In the genomic region with DNA sequence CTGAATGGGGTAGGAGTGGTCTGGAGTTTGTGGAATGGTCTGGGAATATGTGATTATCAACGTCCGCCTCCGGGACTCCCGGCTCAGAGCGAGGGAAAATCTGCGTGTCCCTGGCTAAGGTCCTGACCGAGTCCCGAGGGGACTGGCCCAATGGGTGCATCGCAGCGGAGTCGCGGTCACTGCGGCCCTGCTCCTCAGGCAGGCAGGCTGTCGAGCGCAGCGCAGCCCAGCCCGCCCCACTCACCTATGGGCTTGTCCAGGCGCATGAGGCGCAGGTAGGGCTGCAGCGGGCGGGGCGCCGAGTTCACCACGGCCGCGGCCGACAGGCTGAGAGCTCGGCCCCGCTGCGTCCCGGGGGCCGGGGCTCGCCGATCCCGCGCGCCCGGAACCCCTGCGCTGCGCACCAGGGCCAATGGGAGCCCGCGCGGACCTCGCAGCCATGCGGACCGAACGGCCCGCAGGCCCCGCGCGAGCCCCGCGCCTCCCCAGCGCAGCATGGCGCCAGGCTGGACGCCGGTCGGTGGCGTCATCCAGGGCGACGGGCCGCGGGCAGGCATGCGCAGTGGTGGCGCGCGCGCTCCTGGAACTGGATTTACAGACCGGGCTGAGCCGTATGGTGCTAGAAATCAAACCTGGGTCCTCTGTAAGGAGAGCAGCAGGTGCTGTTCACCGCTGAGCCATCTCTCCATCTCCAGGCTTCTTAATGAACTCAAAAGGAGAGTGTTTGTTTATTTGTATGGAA, we compare ENCODE assay signal across 8 mouse cellular contexts. TPM values are rescaled to one million over a fixed set of nuclear protein-coding genes. Genes with fewer than 3 reads are reported as not detected.
DNase-seq lines count a peak whose midpoint lies in the region; ATAC-seq lines count a peak whose summit lies in the region.

No protein-coding gene starts in this region.

- peak overlapping the region; percentile 89 for H3K4me3 ChIP-seq in hindbrain, embryonic 14.5 days (replicated peaks; ENCODE audit: low read length)

- 0 out of 2 replicates have a peak, but pooled peaks cover 12% of the 10 kb centered on the region for H3K4me1 ChIP-seq in hindbrain, embryonic 14.5 days (replicated peaks; ENCODE audit: control insufficient read depth, insufficient read depth, low read length)

- peak overlapping the region; percentile 54; the same call in 1 of the 2 replicates for H3K27ac ChIP-seq in hindbrain, embryonic 14.5 days

- no peaks in the 10 kb centered on the region for H3K36me3 ChIP-seq in hindbrain, embryonic 14.5 days (replicated peaks; ENCODE audit: control insufficient read depth, insufficient read depth)

- peak overlapping the region; percentile 92 for H3K9ac ChIP-seq in hindbrain, embryonic 14.5 days

- peak; percentile 96 for ATAC-seq in hindbrain, embryonic 14.5 days (ENCODE audit: low FRiP score)

- peak; percentile 84 for DNase-seq in T-cell, adult 2 months (ENCODE audit: low spot score)
- peak; percentile 95 to 96 for DNase-seq in cerebellum, postnatal 25 days
- peak; percentile 72 to 81 for DNase-seq in frontal cortex, postnatal 25 days (ENCODE audit: low spot score in 2 of 2)
- peak; percentile 85 for DNase-seq in hindbrain, embryonic 14.5 days (ENCODE audit: low spot score)
- DNase-seq in left cerebral cortex, adult 11 months (ENCODE audit: low spot score): peak; percentile 58
- peak; percentile 92 for DNase-seq in lung, postnatal 4 days
- peak; percentile 91 for DNase-seq in retina, postnatal 1 day
- DNase-seq in thymus, postnatal 4 days: peak; percentile 89

- H3K27me3 ChIP-seq in hindbrain, embryonic 14.5 days (ENCODE audit: control insufficient read depth, insufficient read depth, low read length): no peaks in the 10 kb centered on the region

- under 1% methylated on average over 71 of the region's 71 CpGs for WGBS in hindbrain, embryonic 14.5 days

- no peaks in the 10 kb centered on the region for H3K9me3 ChIP-seq in hindbrain, embryonic 14.5 days (ENCODE audit: control insufficient read depth, low read length)

- H3K4me2 ChIP-seq in hindbrain, embryonic 14.5 days (replicated peaks): peak overlapping the region; percentile 82

RNA-seq across cellular contexts. Expression of a gene that starts 1.0 kb away (rescaled TPM):
- polyA plus RNA-seq in hindbrain, embryonic 14.5 days (2014; fragmentation: Nextera tagmentation; extraction: Ambion mirVana): 58.3 and 63.4 TPM in 2 replicates

RNA-seq across cellular contexts. Expression of a gene that starts 45.6 kb away (rescaled TPM):
- 0.41 and 0.65 TPM in 2 replicates for polyA plus RNA-seq in hindbrain, embryonic 14.5 days (2014; fragmentation: Nextera tagmentation; extraction: Ambion mirVana)

Comparison
In these comparisons a context has a peak if more than half of its experiments do, and no peak if none do; other contexts are left out.
1. Peak in every context shown above with its lines: DNase-seq, ATAC-seq, H3K4me3 ChIP-seq and H3K27ac ChIP-seq.